Mouse (Mus musculus) liver, embryonic 14.5 days (tissue): ENCODE measurements around the gene Vtn.

ENCODE experiments used
- CTCF ChIP-seq: IDR thresholded peaks from 2 replicates; pipeline ENCODE4 v1.5.1; 2016; ENCODE audit warnings: antibody characterized with exemption, low read depth, control low read depth
- EP300 ChIP-seq: IDR thresholded peaks from 2 replicates; pipeline ENCODE4 v1.6.1; 2016; ENCODE audit warnings: antibody characterized with exemption, low read depth

DNA sequence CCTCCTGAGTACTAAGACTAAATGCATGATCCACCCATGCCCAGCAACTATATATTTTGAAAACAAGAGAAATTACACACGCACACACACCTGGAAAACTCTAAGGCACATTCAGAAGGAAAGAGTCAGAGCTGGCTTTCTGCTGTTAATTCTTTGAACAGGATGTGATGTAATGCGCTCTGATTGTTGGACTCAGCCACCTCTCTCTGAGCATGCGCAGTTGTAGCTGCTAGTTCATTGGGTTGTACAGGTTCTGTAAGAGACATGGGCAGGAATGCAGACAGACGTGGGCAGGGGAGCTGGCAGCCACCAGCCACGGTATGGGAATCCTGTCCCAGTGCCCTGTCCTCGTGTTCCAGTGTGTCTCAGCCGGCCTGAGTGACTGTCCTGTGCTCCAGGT is 44.6 kb upstream of the Vtn start:
- TF ChIP-seq CTCF (no peak), EP300 (no peak)
